Mouse (Mus musculus): ENCODE results near the gene Mtus2.

- TF ChIP-seq CTCF (IDR thresholded peaks at IDR 0.05; ENCODE audit: extremely low read depth, insufficient read depth, low read length), result no peak
- TF ChIP-seq POLR2A (IDR thresholded peaks at IDR 0.05; ENCODE audit: extremely low read depth, insufficient read depth, low read length), result no peak
Observed at GRCm38 (mm10) chr5:148360922-148361758, 404.0 kb downstream of the Mtus2 start.

Measured in cortical plate, adult 2 months (tissue).